Mouse (Mus musculus) CH12.LX (cell line): ENCODE measurements around the gene Trcg1. TPM values are rescaled to one million over a fixed set of nuclear protein-coding genes. Genes with fewer than 3 reads are reported as not detected.

ENCODE experiments used
- DNase-seq: peaks from one replicate; pipeline ENCODE4 v3.0.0-alpha.2; 2013; ENCODE audit errors: extremely low read depth
- H3K27ac ChIP-seq: 2 replicates; pipeline ENCODE4 v1.5.1; 2012; ENCODE audit warnings: low read depth, mild to moderate bottlenecking, control low read depth, moderate library complexity; ENCODE audit not compliant: insufficient read depth
- H3K27me3 ChIP-seq: replicated peaks from 2 replicates; pipeline ENCODE3; 2012; ENCODE audit warnings: inconsistent platforms
- H3K36me3 ChIP-seq, 2 experiments: replicated peaks in 1 of 2; 2 replicates each; pipeline versions ENCODE3 to v1.6.1; 2012; ENCODE audit warnings: inconsistent platforms in 1 of 2, low read length in 1 of 2, mild to moderate bottlenecking in 1 of 2, mixed read lengths in 1 of 2, moderate library complexity in 1 of 2; ENCODE audit not compliant: control insufficient read depth in 1 of 2, insufficient read depth in 1 of 2
- H3K4me1 ChIP-seq, 2 experiments: 2 replicates each; pipeline ENCODE4 v1.6.1; 2012; ENCODE audit warnings: inconsistent platforms in 1 of 2, moderate library complexity in 1 of 2; ENCODE audit not compliant: insufficient read depth in 2 of 2, control insufficient read depth in 1 of 2
- H3K4me2 ChIP-seq: 2 replicates; pipeline ENCODE4 v1.6.1; 2012; ENCODE audit warnings: low read depth, mild to moderate bottlenecking, control low read depth; ENCODE audit not compliant: poor library complexity, insufficient read depth, severe bottlenecking
- H3K4me3 ChIP-seq, 3 experiments: fragments of 150-350 bp in 1 of 3; sonication (generic) in 1 of 3; replicated peaks in 1 of 3; 2 replicates each; pipeline versions ENCODE3 to v1.5.1; 2011 to 2012; ENCODE audit warnings: low read depth in 2 of 3, low read length in 2 of 3, mild to moderate bottlenecking in 2 of 3, moderate library complexity in 2 of 3, control low read depth in 1 of 3, improper control_type of control experiment in 1 of 3, inconsistent platforms in 1 of 3, mixed read lengths in 1 of 3; ENCODE audit not compliant: poor library complexity in 1 of 3
- H3K79me2 ChIP-seq: replicated peaks from 2 replicates; pipeline ENCODE4 v1.6.1; 2012; ENCODE audit warnings: mild to moderate bottlenecking, moderate library complexity; ENCODE audit not compliant: control insufficient read depth, poor library complexity, insufficient read depth, severe bottlenecking; ENCODE audit errors: extremely low read depth
- H3K9ac ChIP-seq: 2 replicates; pipeline ENCODE4 v1.6.1; 2012; ENCODE audit warnings: low read depth, mild to moderate bottlenecking, control low read depth, moderate library complexity; ENCODE audit not compliant: insufficient read depth
- H3K9me3 ChIP-seq: replicated peaks from 2 replicates; pipeline ENCODE3; 2012; ENCODE audit warnings: low read length, inconsistent platforms, mixed read lengths
- BHLHE40 ChIP-seq: IDR thresholded peaks from 2 replicates; pipeline ENCODE4 v1.6.1; 2011; ENCODE audit warnings: mild to moderate bottlenecking, low read depth, low read length, improper control_type of control experiment
- CHD2 ChIP-seq: IDR thresholded peaks from 2 replicates; pipeline ENCODE4 v1.6.1; 2011; ENCODE audit warnings: low read length, improper control_type of control experiment
- E2F4 ChIP-seq: IDR thresholded peaks from 2 replicates; pipeline ENCODE4 v1.6.1; 2011; ENCODE audit warnings: low read depth, low read length, improper control_type of control experiment; ENCODE audit not compliant: insufficient replicate concordance
- ELF1 ChIP-seq: IDR thresholded peaks from 2 replicates; pipeline ENCODE4 v1.6.1; 2014; ENCODE audit warnings: low read depth, mild to moderate bottlenecking, inconsistent platforms, low read length, improper control_type of control experiment
- EP300 ChIP-seq: IDR thresholded peaks from 2 replicates; pipeline ENCODE4 v1.6.1; 2011; ENCODE audit warnings: low read length, improper control_type of control experiment
- ETS1 ChIP-seq: conservative IDR thresholded peaks from 2 replicates; pipeline ENCODE4 v1.6.1; 2012; ENCODE audit warnings: low read depth, mild to moderate bottlenecking, inconsistent platforms, low read length, improper control_type of control experiment, moderate library complexity
- JUND ChIP-seq: conservative IDR thresholded peaks from 2 replicates; pipeline ENCODE4 v1.6.1; 2011; ENCODE audit warnings: low read depth, low read length, improper control_type of control experiment
- MAZ ChIP-seq: IDR thresholded peaks from 2 replicates; pipeline ENCODE4 v1.6.1; 2012; ENCODE audit warnings: low read depth, mild to moderate bottlenecking, inconsistent platforms, low read length, improper control_type of control experiment, moderate library complexity
- NELFE ChIP-seq: IDR thresholded peaks from 2 replicates; pipeline ENCODE4 v1.6.1; 2011; ENCODE audit warnings: low read depth, low read length, improper control_type of control experiment
- NRF1 ChIP-seq: IDR thresholded peaks from 2 replicates; pipeline ENCODE4 v1.6.1; 2014; ENCODE audit warnings: low read depth, mild to moderate bottlenecking, inconsistent platforms, low read length, improper control_type of control experiment, moderate library complexity
- RAD21 ChIP-seq: IDR thresholded peaks from 2 replicates; pipeline ENCODE4 v1.6.1; 2011; ENCODE audit warnings: low read depth, mild to moderate bottlenecking, low read length, improper control_type of control experiment, moderate library complexity
- SIN3A ChIP-seq: IDR thresholded peaks from 2 replicates; pipeline ENCODE4 v1.6.1; 2012; ENCODE audit warnings: low read length, improper control_type of control experiment, inconsistent platforms
- SMC3 ChIP-seq: IDR thresholded peaks from 2 replicates; pipeline ENCODE4 v1.6.1; 2011; ENCODE audit warnings: low read depth, low read length, improper control_type of control experiment
- TBP ChIP-seq: conservative IDR thresholded peaks from 2 replicates; pipeline ENCODE4 v1.6.1; 2011; ENCODE audit warnings: low read depth, low read length, improper control_type of control experiment
- UBTF ChIP-seq: IDR thresholded peaks from 2 replicates; pipeline ENCODE4 v1.6.1; 2012; ENCODE audit warnings: low read depth, mild to moderate bottlenecking, inconsistent platforms, low read length, improper control_type of control experiment, moderate library complexity
- USF2 ChIP-seq: conservative IDR thresholded peaks from 2 replicates; pipeline ENCODE4 v1.6.1; 2011; ENCODE audit warnings: low read depth, low read length, improper control_type of control experiment
- ZKSCAN1 ChIP-seq: IDR thresholded peaks from 2 replicates; pipeline ENCODE4 v1.6.1; 2012; ENCODE audit warnings: low read depth, inconsistent platforms, low read length, improper control_type of control experiment, borderline replicate concordance
- ZNF384 ChIP-seq: IDR thresholded peaks from 2 replicates; pipeline ENCODE4 v1.6.1; 2012; ENCODE audit warnings: low read depth, low read length, improper control_type of control experiment, inconsistent platforms
- dilution Hi-C: fragments of 300-500 bp; cut with MboI; formaldehyde crosslinking; loops from 2 replicates; pipeline ENCODE4 v1.14.3; 2020; ENCODE audit warnings: low sequenced_read_pairs; ENCODE audit not compliant: extremely low pct_unique_long_range_greater_than_20kb, extremely low pct_ligation_motif_present
- in situ Hi-C: fragments of 300-500 bp; cut with MboI; formaldehyde crosslinking; loops from 3 replicates; pipeline ENCODE4 v1.14.3; 2019; ENCODE audit warnings: low sequenced_read_pairs, low pct_ligation_motif_present, low pct_unique_long_range_greater_than_20kb, mixed read lengths
- polyA plus RNA-seq: library from polyadenylated mRNA; unstranded; fragments of >175 nt; gene quantifications from 2 replicates; pipeline ENCODE4 v1.2.1, GENCODE M21; 2012; ENCODE audit warnings: low read depth; ENCODE audit not compliant: insufficient read length
- total RNA-seq, 2 experiments: library from RNA; depleted of rRNA; stranded (reverse); fragments of 300-350 nt in 1 of 2; fragments of >200 nt in 1 of 2; gene quantifications; 2 replicates each; pipeline ENCODE4 v1.2.3; 2012 to 2014

Trcg1 gene
- total and polyA plus RNA-seq, 3 experiments: not detected

DNA sequence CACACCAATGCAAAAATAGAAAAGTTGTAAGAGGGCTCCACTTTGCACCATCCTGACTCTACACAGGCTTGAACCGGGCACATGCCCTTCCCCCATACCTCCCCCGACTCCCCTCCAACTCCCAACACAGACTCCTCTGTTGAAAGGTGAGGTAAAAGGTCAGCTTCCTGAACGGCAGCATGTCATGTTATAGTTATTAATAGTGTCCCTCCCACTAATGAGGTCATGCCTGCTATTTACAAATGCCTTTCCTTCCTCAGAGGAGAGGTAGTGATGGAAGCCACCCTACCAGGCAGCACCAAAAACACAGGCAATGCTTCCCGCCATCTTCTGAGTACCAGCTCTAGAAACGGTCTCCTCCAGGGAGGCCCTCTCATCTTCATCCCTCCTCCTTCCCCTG lies 28.8 kb downstream of the Trcg1 start:
- no peak overlapping the region for H3K4me3 ChIP-seq
- no peaks in the 10 kb centered on the region for H3K9me3 ChIP-seq
- peaks cover 22% of the 10 kb centered on the region for H3K79me2 ChIP-seq
- H3K4me2 ChIP-seq: no peak overlapping the region
- no peak overlapping the region for H3K9ac ChIP-seq
- in situ Hi-C loops (no loop called here), dilution Hi-C loops (no loop called here)
- DNase-seq: no peak
- TF ChIP-seq CHD2 (no peak), ZKSCAN1 (no peak), ETS1 (no peak), SMC3 (no peak), SIN3A (no peak), NELFE (no peak), UBTF (no peak)
- peaks cover 0 to 2% of the 10 kb centered on the region in 2 experiments for H3K36me3 ChIP-seq
- H3K4me1 ChIP-seq: peaks cover 23 to 66% of the 10 kb centered on the region in 2 experiments
- H3K27me3 ChIP-seq: no peaks in the 10 kb centered on the region
- H3K27ac ChIP-seq: no peak overlapping the region

DNA sequence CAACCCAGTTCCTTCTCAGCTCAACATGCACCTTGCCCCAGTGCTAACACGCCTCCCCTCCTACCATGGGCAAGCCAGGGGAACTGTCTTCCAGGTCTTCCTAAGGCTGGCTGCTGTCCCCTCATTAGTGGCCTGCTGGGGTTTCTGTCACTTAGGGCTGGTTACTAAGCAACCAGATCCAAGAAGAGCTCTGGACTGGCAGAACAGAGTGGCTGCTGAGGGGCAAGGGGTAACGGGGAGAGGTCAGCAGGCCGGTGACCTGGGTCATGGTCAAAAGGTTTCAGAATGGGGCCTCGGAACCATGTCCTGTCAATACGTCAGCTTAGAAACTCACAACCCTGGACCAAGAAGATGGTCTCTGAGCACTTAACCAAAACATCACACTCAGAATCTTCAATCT lies 31.1 kb downstream of the Trcg1 start:
- H3K27ac ChIP-seq: no peak overlapping the region
- no peak overlapping the region for H3K4me3 ChIP-seq
- in situ Hi-C loops: no loop called here
- dilution Hi-C loops: no loop called here
- TF ChIP-seq ELF1: no peak
- no peak for TF ChIP-seq CHD2
- TF ChIP-seq JUND: no peak
- TF ChIP-seq NELFE: no peak
- no peak for TF ChIP-seq TBP
- TF ChIP-seq USF2: no peak
- no peak for TF ChIP-seq BHLHE40
- TF ChIP-seq NRF1: no peak
- TF ChIP-seq E2F4: no peak
- TF ChIP-seq RAD21: no peak
- TF ChIP-seq EP300: no peak
- TF ChIP-seq MAZ: no peak
- no peak for TF ChIP-seq ZNF384
- no peak overlapping the region for H3K4me2 ChIP-seq
- no peak overlapping the region for H3K9ac ChIP-seq
- no peaks in the 10 kb centered on the region for H3K27me3 ChIP-seq
- peaks cover 38 to 85% of the 10 kb centered on the region in 2 experiments for H3K4me1 ChIP-seq
- H3K9me3 ChIP-seq: no peaks in the 10 kb centered on the region
- H3K79me2 ChIP-seq: no peaks in the 10 kb centered on the region
- no peaks in the 10 kb centered on the region for H3K36me3 ChIP-seq
- no peak for DNase-seq
